Mouse (Mus musculus) ES-E14 (cell line): ENCODE data around the gene Olfml2a.

Experiments
- CHD2 ChIP-seq: IDR thresholded peaks from 2 replicates; pipeline ENCODE4 v1.6.1; 2014; ENCODE audit warnings: mild to moderate bottlenecking, low read depth, low read length, inconsistent platforms
- ZNF384 ChIP-seq: IDR thresholded peaks from 2 replicates; pipeline ENCODE4 v1.6.1; 2012; ENCODE audit warnings: low read depth, low read length, inconsistent platforms

- TF ChIP-seq CHD2 (no peak), ZNF384 (no peak)
Measured at GRCm38 (mm10) chr2:38969650-38970049, 37.9 kb downstream of the Olfml2a start.
